Mouse (Mus musculus) c-Kit-positive CD71-positive TER-119-negative erythroid progenitor cells, embryonic 14.5 days (primary cell): Measurements from ENCODE around the gene Ptpn1.

Experiments used
- DNase-seq: peaks from one replicate; pipeline ENCODE4 v3.0.0-alpha.2; 2013; ENCODE audit warnings: low read depth

Ptpn1 gene

GRCm38 (mm10) chr2:167972146-167972545, 40.3 kb downstream of the Ptpn1 start:
- DNase-seq, result no peak

DNA sequence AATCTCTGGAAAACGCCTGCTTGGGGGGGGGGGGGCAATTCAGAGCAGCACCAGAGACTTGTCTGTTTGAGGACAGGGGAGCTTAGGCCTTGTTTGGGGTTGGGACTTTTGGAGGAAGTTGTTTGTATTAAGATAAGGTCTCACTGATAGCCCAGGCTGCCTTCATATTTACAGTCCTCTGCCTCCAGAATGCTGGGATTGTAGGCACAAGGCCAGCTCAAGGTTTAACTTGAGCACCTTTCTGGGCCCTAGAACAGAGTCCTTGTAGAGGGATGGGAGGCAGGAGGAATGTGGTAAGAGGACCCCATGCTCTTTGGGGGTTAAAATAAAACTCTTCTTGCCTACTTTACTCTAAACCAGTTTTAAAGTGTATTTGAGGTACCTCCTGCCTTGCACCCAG, 41.0 kb downstream of the Ptpn1 start:
- DNase-seq, result no peak

DNA sequence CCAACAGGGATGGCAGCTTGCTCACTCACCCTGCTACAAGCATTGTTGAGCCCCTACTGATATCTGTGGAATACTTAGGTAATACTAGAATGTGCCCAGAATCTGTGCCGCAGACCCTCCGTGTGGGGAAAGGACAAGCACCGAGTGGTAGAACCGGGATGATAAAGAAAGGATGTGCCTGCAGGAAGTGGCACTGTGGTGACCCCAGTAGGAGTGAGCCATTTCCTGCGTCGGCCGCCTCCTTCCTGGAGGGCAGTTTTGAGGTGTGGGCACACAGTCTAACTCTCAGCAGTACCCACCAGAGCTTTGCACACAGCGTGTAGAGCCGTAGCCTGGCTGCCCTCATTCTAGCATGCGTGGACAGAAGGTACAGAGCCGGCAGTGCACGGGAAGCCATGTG, 43.9 kb downstream of the Ptpn1 start:
- DNase-seq, result no peak

DNA sequence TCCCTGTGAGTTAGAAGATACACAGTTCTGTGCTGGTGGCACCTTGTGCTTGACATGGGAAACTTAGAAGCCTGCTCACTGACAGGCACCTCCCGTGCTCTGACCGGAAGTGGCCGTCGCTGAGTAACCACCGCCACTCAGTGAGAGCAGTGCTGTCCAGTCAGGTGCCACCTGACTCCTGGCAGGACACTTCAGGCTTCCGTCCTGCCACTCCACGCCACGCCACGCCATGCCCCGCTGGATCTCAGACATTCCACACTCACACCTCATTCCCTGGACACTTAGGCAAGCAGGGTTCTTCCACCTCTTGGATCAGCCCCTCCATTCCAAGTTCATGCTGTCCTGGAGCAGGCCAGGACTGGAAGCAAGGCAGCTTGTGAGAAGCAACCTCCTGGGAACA, 46.4 kb downstream of the Ptpn1 start:
- DNase-seq, result no peak

DNA sequence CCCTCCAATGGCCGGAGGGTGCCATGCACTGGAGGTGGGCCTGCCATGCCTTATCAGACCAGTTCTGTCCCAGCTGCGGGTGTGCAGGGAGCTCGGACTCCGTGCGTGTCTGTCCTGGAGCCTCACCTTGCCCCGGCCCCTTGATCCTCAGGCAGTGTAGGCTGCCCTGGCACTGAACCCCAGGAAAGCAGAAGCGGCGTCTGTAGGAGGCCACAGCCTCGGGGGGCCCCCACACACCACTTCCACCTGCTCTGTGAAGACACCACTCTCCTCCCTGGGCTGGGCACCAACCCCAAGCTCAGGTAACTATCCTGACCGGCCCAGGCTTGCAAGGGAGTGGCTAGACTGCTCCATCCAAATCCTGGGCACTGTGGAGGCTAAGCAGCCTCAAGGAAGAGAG, 48.5 kb downstream of the Ptpn1 start:
- DNase-seq, result no peak

DNA sequence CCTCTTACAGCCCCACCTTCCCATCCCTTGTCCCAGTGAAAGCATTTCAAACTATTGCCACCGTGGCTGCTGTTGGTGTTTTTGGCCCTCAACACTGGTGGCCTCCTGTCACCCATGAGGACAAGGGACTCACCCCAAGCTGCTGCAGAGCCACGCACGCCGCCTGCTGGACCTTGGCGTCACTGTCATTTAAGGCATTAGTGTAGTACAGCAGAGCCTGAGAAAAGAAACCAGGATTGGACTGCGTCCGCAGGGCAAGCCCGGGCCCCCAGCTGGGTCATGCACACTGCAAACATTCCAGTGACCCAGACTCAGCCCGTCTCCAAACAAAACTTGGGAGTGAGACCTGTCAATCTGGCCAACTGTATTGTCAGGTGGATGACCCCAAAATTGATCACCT, 50.8 kb downstream of the Ptpn1 start:
- no peak for DNase-seq

DNA sequence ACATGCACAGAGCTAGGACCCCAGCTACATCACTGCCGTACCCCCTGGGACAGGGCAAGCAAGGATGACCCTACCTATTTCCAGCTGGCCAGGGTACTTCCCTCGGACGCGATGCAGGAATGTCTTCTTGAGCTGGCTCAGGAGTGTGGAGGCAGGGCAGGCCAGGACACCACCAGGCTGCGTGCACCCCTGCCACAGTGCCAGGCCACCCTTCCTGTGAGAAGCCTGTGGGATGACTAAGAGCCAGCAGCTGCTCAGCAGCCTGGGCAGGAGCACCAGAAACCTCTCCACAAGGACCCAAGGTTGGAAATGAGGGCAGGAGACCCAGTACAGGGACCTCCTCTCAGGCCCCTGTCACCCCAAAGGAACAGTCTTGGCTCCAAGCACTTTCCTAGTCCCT, 52.5 kb downstream of the Ptpn1 start:
- DNase-seq, result no peak

GRCm38 (mm10) chr2:167984946-167985345, 53.1 kb downstream of the Ptpn1 start:
- no peak for DNase-seq

DNA sequence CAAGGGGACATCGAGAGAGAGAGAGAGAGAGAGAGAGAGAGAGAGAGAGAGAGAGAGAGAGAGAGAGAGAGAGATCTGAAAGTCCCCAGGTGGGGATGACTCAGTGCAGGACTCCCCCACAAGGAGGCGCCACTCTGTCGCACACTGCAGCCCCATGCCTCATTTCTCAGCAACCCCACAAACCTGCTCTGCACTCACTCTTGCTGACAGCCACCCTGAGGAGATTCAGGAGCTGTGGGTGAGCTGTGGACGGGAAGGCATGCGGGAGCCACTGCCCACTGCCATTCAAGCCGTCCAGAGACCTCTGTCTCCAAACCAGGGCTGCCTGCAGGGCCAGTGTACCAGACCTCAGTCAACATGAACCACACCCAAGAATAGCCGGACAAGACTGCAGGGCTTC, 54.9 kb downstream of the Ptpn1 start:
- DNase-seq, result peak; percentile 9

DNA sequence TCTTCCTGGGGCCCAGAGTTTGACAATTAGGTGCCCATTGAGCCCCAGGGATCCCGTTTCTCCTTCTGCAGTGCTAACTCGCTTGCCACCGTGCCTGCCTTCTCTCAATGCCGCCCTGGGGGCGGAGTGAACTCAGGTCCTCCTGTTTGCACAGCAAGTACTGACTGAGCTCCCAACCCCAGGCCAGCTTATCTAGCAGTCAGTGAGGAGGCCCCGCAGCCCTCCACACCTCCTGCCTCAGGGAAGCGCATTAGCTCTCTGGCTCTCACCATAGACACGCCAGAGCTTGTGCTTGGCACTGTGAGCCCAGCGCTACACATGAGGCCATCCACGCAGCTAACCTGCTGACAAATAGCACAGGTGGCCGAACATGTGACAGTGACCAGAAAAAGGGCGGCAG, 55.8 kb downstream of the Ptpn1 start:
- peak; percentile 25 for DNase-seq

- no peak for DNase-seq
Measured at GRCm38 (mm10) chr2:167989310-167989709, 57.5 kb downstream of the Ptpn1 start.

DNA sequence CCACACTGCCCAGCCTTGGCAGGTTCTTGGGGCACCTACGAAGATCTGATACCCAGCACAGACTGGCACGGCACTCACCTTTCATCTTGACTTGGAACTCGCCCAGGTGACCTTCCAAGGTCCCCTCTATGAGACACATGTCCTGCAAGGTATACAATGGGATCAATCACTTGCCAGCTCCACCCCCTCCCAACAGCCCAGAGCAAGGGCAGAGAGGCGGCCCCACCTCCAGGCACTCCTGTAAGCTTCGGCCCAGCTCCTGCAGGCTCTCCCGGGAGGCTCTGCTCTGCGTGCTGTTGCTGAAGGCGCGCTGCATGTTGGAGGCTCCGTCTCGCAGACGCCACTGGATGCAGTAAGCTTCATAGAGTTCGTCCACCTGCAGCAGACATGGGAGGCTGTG, 61.4 kb downstream of the Ptpn1 start:
- DNase-seq, result no peak

DNA sequence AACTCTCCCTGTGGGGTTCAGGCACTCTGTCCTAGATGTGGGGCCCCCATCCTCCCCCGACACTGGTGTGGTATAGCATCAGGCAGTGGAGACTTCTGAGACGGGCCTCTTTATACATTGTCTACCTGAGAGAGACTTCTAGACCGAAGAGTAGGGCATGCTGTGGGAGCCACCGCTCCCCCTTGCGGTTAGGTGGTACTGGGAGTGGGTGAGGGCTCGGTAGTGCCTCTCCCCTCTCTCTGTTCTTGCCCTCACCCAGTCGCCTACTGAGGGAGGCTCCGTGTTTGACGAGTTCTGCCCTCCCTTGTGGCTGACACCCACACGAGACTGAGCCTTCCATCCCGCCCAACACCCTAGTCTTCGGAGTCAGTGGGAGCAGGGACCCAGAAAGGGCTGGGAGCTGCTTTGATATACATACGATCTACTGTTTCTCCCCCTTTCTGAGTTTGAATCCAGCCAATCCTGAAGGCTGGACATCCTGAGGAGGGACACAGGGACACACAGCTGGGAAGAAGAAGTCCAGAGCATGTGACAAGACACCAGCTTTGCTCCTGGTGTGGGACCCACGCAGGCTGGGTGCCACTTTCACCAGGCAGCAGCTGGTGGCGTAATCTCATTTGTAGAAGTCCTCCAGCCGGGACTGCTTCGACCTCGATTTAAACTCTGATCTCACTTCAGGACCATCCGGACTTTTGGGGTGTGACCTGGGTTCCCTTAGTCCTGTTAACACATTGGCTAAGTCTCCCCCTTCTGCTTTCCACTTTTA, 64.2 kb downstream of the Ptpn1 start:
- no peak for DNase-seq

GRCm38 (mm10) chr2:167996672-167997215, 64.9 kb downstream of the Ptpn1 start:
- DNase-seq, result no peak

DNA sequence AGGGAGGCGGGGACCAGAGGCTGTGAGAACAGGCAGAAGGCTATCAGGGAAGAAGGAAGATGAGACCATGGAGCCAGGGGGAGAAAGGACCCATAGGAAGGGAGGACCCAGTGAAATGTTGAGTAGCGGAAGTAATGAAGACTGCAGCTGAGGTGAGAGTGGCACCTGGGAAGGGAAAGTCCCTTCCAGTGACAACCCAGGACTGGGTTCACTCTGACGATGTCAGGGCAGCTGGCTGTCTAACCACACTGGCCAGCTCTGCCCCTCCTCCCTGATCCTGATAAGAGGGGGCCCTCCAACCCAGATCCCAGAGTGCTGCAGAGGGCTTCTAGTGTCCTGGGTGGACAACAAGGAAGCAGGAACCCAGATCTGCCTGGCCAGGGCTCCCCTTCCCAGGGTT, 65.7 kb downstream of the Ptpn1 start:
- no peak for DNase-seq

- no peak for DNase-seq
Measured at GRCm38 (mm10) chr2:167999145-167999743, 67.4 kb downstream of the Ptpn1 start.

- no peak for DNase-seq
Measured at GRCm38 (mm10) chr2:168002188-168002587, 70.3 kb downstream of the Ptpn1 start.

DNA sequence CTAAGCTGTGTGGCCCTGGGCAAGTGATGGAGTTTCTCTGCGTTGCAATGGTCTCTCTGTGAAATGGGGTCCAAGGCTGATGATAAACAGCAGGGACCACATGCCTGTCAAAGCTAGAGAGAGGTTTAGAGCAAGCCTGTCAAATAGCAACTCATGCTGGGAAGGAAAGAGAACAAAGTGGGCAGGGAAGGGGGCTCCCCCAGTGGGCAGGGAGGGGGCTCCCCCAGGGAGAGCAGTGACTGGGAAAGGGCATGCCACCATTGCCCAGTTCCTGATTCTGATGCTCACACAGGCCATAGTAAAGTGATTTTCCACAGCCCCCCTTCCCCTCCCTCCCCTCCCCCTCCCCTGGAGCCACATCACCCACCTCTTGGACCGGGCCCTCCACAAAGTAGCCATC, 71.0 kb downstream of the Ptpn1 start:
- DNase-seq, result no peak

- DNase-seq, result no peak
Measured at GRCm38 (mm10) chr2:168003431-168003830, 71.6 kb downstream of the Ptpn1 start.

GRCm38 (mm10) chr2:168004369-168004768, 72.5 kb downstream of the Ptpn1 start:
- DNase-seq, result no peak

- no peak for DNase-seq
Measured at GRCm38 (mm10) chr2:168005005-168005404, 73.1 kb downstream of the Ptpn1 start.

GRCm38 (mm10) chr2:168005616-168006015, 73.8 kb downstream of the Ptpn1 start:
- no peak for DNase-seq

DNA sequence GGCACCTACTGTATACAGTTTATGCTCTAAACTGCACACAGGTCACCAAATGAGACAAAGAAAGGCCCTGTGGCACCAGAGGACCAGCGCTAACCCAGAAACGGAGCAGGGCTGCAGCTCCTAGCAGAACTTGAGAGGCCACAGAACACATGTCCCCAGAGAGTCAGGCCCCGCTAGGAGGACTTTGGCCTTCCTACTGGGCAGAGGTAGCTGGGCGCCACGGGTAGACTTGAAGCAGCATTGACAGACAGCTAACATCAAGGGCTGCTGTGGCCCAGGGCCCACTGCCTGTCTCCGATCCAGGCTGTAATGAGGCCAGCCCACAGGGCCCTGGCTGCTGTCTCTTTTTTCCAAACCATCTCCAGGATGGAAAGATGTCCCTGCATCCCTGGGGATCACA, 74.6 kb downstream of the Ptpn1 start:
- no peak for DNase-seq

- no peak for DNase-seq
Measured at GRCm38 (mm10) chr2:168008132-168008531, 76.3 kb downstream of the Ptpn1 start.
